Mouse (Mus musculus) cerebellum, adult 11-12 months (tissue): ENCODE data around the gene Kif5c.
A peak's percentile ranks its signal among the peaks of the same experiment; 100 is the strongest.

ENCODE experiments used
- DNase-seq: peaks from one replicate; pipeline ENCODE4 v3.0.0; 2022

Kif5c gene

GRCm38 (mm10) chr2:49722983-49723382 is 103.9 kb downstream of the Kif5c start:
- no peak for DNase-seq

GRCm38 (mm10) chr2:49726672-49727071 is 107.6 kb downstream of the Kif5c start:
- no peak for DNase-seq

GRCm38 (mm10) chr2:49727199-49727598 is 108.1 kb downstream of the Kif5c start:
- peak; percentile 85 for DNase-seq

GRCm38 (mm10) chr2:49727686-49728085 is 108.6 kb downstream of the Kif5c start:
- DNase-seq: no peak

- DNase-seq: no peak
These were observed 110.0 kb downstream of the Kif5c start for GRCm38 (mm10) chr2:49728896-49729610.

GRCm38 (mm10) chr2:49729611-49729969 is 110.5 kb downstream of the Kif5c start:
- no peak for DNase-seq

- no peak for DNase-seq
These were observed 111.1 kb downstream of the Kif5c start for GRCm38 (mm10) chr2:49730183-49730582.

- no peak for DNase-seq
These were observed 113.9 kb downstream of the Kif5c start for GRCm38 (mm10) chr2:49732745-49733655.

- no peak for DNase-seq
These were observed 114.5 kb downstream of the Kif5c start for GRCm38 (mm10) chr2:49733656-49734008.

- DNase-seq: peak; percentile 68
These were observed 115.1 kb downstream of the Kif5c start for GRCm38 (mm10) chr2:49734013-49734780.

GRCm38 (mm10) chr2:49735386-49735785 is 116.3 kb downstream of the Kif5c start:
- DNase-seq: no peak

- DNase-seq: peak; percentile 82
These were observed 119.9 kb downstream of the Kif5c start for GRCm38 (mm10) chr2:49739046-49739445.

- DNase-seq: no peak
These were observed 121.9 kb downstream of the Kif5c start for GRCm38 (mm10) chr2:49741026-49741425.

- DNase-seq: peak; percentile 82
These were observed 123.0 kb downstream of the Kif5c start for GRCm38 (mm10) chr2:49741895-49742734.

- no peak for DNase-seq
These were observed 123.8 kb downstream of the Kif5c start for GRCm38 (mm10) chr2:49742919-49743318.

GRCm38 (mm10) chr2:49743775-49744174 is 124.7 kb downstream of the Kif5c start:
- DNase-seq: no peak

GRCm38 (mm10) chr2:49744251-49745093 is 125.4 kb downstream of the Kif5c start:
- no peak for DNase-seq

- peak; percentile 92 for DNase-seq
These were observed 126.1 kb downstream of the Kif5c start for GRCm38 (mm10) chr2:49745094-49745781.

- DNase-seq: no peak
These were observed 127.8 kb downstream of the Kif5c start for GRCm38 (mm10) chr2:49746947-49747346.

GRCm38 (mm10) chr2:49747670-49748069 is 128.6 kb downstream of the Kif5c start:
- DNase-seq: no peak
